Mouse (Mus musculus) intestine, postnatal 0 days (tissue): ENCODE results near the gene Islr. TPM values are rescaled to one million over a fixed set of nuclear protein-coding genes. Genes with fewer than 3 reads are reported as not detected.

Source experiments
- ATAC-seq: fragments of 200-750 bp; cut with Nextera tagmentation; 2 replicates; pipeline ENCODE4 v1.8.0; 2017; ENCODE audit warnings: mild to moderate bottlenecking, moderate TSS enrichment, moderate library complexity
- H3K27ac ChIP-seq: fragments of 300-500 bp; sonication (generic); 2 replicates; pipeline ENCODE4 v1.5.1; 2014; ENCODE audit warnings: mild to moderate bottlenecking, low read depth, low read length, moderate library complexity
- H3K27me3 ChIP-seq: fragments of 300-500 bp; sonication (generic); replicated peaks from 2 replicates; pipeline ENCODE4 v1.6.1; 2014; ENCODE audit warnings: low read length, mixed read lengths; ENCODE audit not compliant: control insufficient read depth, insufficient read depth
- H3K36me3 ChIP-seq: fragments of 300-500 bp; sonication (generic); 2 replicates; pipeline ENCODE4 v1.6.1; 2014; ENCODE audit warnings: mild to moderate bottlenecking, moderate library complexity; ENCODE audit not compliant: control insufficient read depth, insufficient read depth
- H3K4me1 ChIP-seq: fragments of 300-500 bp; sonication (generic); replicated peaks from 2 replicates; pipeline ENCODE4 v1.6.1; 2014; ENCODE audit warnings: antibody characterized with exemption, low read length, mixed read lengths; ENCODE audit not compliant: control insufficient read depth, insufficient read depth
- H3K4me2 ChIP-seq: fragments of 300-500 bp; sonication (generic); replicated peaks from 2 replicates; pipeline ENCODE4 v1.6.1; 2014; ENCODE audit warnings: low read depth, mild to moderate bottlenecking, moderate library complexity
- H3K4me3 ChIP-seq: fragments of 300-500 bp; sonication (generic); 2 replicates; pipeline ENCODE4 v1.5.1; 2014; ENCODE audit warnings: low read depth, low read length
- H3K9ac ChIP-seq: fragments of 300-500 bp; sonication (generic); 2 replicates; pipeline ENCODE4 v1.6.1; 2014; ENCODE audit warnings: mild to moderate bottlenecking, low read depth, low read length
- H3K9me3 ChIP-seq: fragments of 300-500 bp; sonication (generic); 2 replicates; pipeline ENCODE4 v1.6.1; 2016; ENCODE audit warnings: mixed run types; ENCODE audit not compliant: control insufficient read depth
- CTCF ChIP-seq: sonication (generic); IDR thresholded peaks from 2 replicates; pipeline ENCODE4 v1.5.1; 2016; ENCODE audit warnings: low read depth, mild to moderate bottlenecking, control low read depth, antibody characterized with exemption, moderate library complexity
- WGBS: fragments of 180-500 bp; shearing (Covaris S2); extraction: QIAGEN DNeasy Blood & Tissue Kit; methylation state at CpG from one replicate; pipeline ENCODE4 v1.1.7; 2014; 5-methylcytosine and 5-hydroxymethylcytosine counted together
- polyA plus RNA-seq: library from polyadenylated mRNA; unstranded; fragments of >200 nt; fragmentation: Nextera tagmentation; extraction: Ambion mirVana; gene quantifications from 2 replicates; pipeline ENCODE4 v1.2.1, GENCODE M21; 2015

Islr gene
- polyA plus RNA-seq, 1 experiment from 2014 or later: 29.6 TPM

DNA sequence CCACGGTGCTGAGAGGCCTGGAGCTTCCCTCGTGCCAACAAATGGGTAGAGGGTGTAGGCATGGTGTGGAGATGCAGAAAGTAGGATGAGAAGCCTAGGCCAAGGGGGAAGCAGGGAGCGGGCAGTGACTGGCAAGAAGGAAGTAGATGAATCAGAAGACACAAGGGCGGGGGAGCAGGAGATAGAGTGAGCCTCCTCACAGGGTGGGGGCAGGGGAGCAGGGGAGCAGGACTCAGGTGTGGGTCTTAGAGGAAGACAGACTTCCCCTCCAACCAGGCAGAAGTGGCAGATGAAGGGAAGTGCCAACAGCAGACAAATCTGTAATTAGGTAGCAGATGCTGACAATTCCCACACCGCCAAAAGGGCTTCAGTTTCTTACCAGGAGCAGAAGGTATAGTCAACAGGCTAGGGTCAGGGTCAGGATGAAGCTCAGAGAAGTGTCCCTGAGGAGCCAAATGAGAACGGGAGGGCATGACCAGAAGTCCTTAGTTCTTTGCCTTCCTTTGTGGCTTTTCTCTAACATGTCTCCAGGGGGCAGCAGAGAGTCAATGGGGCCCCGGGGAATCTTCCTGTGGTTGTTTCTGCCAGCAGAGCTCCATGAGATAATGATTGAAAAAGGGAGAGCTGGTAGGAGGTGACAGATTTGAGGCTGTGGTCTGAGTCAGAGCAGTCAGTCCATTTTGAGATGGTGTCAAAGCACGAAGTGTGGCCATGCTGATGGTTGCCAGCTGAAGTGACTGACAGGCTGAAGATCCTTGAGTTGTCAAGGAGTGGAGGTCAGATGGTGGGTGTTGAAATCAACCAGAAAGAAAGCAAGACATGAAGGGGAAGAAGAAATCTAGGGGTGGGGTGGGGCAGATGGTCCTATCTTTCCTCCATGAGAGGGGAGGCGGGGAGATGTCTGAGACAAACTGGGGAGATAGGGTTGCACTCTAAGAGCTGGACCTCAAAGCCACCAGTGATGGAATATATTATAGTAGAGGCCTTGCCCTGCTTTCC is 22.1 kb upstream of the Islr start:
- no peak for ATAC-seq
- no peaks in the 10 kb centered on the region for H3K9me3 ChIP-seq
- peaks cover 73% of the 10 kb centered on the region for H3K36me3 ChIP-seq
- H3K9ac ChIP-seq: no peak overlapping the region
- no peak overlapping the region for H3K4me3 ChIP-seq
- WGBS: 62% methylated on average over 9 of the region's 9 CpGs
- no peak overlapping the region for H3K4me2 ChIP-seq
- peak; percentile 94 for TF ChIP-seq CTCF
- no peaks in the 10 kb centered on the region for H3K4me1 ChIP-seq
- no peaks in the 10 kb centered on the region for H3K27me3 ChIP-seq
- H3K27ac ChIP-seq: no peak overlapping the region

DNA sequence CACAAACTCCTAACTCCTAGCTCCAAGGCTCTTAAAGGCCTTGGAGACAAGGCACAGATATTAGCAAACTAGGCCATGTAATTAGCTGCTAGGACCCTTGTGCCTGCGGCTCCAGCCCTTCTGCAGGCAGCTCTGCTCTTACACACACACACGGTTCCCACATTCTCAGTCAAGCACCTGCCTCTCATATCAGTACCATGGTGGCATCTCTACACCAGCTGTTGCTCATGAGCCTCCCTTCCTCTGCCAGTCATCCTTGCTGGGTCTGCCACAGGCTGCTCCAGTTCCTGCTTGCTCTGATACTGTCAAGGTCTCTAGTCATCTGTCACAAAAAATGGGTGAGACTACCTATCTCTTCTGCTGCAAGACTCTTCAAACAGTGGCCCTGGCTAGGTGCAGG is 20.2 kb upstream of the Islr start:
- Histone ChIP-seq H3K36me3 (peaks cover 66% of the 10 kb centered on the region), H3K9ac (no peak overlapping the region), H3K27ac (no peak overlapping the region), H3K9me3 (no peaks in the 10 kb centered on the region), H3K4me2 (no peak overlapping the region), H3K4me3 (no peak overlapping the region), H3K27me3 (no peaks in the 10 kb centered on the region), H3K4me1 (no peaks in the 10 kb centered on the region)
- 89% methylated on average over 2 of the region's 2 CpGs for WGBS
- ATAC-seq: no peak
- TF ChIP-seq CTCF: no peak

DNA sequence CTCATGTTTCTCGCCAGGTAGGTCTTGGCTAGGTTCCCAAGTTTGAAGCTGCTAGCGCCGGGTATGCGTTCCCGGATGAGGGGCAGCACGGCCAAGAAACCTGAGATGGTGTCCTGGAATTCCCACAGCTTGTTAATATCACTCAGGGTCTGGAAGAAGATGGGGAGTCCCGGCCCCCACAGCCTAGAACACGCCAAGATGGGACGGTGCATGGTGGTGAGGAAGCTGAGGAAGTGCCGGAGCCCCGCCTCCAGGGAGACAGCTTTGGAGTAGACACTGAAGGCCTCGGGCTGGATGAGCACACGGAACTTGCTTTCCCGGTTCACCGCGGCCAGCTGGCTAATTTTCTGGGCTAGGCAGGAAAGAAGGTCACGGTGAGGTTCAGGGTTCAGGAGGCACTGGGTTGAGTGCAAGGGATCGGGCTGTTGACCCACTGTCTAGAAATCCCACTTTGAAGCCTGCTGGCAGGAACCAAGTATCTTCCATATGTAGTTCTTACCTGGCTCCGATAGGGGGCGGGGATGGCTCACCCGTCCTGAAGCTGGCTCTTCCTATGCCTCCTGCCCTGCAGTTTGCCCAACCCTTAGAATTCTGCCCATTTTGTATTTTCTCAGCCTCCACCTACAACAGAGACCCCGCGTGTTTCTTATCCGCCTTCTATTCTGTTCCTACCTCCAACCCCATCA is 16.3 kb upstream of the Islr start:
- H3K4me3 ChIP-seq: no peak overlapping the region
- H3K4me1 ChIP-seq: no peaks in the 10 kb centered on the region
- no peak overlapping the region for H3K4me2 ChIP-seq
- H3K27ac ChIP-seq: no peak overlapping the region
- WGBS: 70% methylated on average over 24 of the region's 24 CpGs
- H3K9me3 ChIP-seq: no peaks in the 10 kb centered on the region
- H3K36me3 ChIP-seq: peaks cover 44% of the 10 kb centered on the region
- peak; percentile 78 for TF ChIP-seq CTCF
- H3K27me3 ChIP-seq: no peaks in the 10 kb centered on the region
- no peak for ATAC-seq
- H3K9ac ChIP-seq: no peak overlapping the region

DNA sequence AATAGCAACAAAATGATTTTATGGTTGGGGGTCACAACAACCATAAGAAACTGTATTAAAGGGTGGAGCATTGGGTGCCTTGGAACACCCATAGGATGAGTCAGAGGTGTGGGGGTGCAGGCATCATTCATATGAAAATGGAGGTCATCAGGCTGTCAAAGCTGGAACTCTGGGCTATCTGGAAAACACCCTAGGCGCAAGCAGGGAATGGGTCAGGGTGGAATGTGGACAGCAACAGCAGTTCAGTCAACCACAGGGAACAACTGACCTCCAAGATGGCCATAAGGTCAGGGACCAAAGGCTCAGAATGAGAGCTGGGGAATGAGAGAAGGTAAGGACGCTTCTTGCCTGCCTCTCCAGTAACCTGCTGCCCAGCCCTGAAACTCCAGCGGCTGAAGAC is 14.4 kb upstream of the Islr start:
- Histone ChIP-seq H3K27me3 (no peaks in the 10 kb centered on the region), H3K9ac (no peak overlapping the region)

DNA sequence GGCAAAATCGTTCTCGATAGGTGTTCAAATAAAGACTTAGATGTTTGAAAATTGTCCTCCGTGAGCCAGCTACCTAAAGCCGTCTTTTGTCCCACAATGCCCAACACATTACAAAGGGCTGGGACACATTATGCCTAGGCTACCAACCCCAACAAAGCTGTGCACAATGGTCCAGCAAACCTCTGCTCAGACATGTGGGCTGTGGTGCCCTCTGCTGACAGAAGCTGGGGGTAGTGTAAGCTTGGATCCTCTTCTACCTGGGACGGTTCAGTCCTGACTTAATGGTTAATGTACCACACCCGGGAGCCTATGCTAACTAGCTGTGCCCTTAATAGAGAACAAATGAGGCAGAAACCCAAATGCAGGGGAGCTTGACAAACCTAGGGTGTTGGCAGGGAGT is 12.3 kb upstream of the Islr start:
- Histone ChIP-seq H3K4me3 (no peak overlapping the region), H3K36me3 (peaks cover 16% of the 10 kb centered on the region; the same call in 1 of the 2 replicates), H3K4me1 (no peaks in the 10 kb centered on the region), H3K4me2 (no peak overlapping the region), H3K9ac (no peak overlapping the region), H3K27me3 (no peaks in the 10 kb centered on the region), H3K27ac (no peak overlapping the region), H3K9me3 (no peaks in the 10 kb centered on the region)
- peak; percentile 78 for TF ChIP-seq CTCF
- 59% methylated on average over 6 of the region's 6 CpGs for WGBS
- ATAC-seq: no peak

More for the DNA sequence above, 14.4 kb upstream of the Islr start:
- no peaks in the 10 kb centered on the region for H3K4me1 ChIP-seq
- no peak overlapping the region for H3K4me3 ChIP-seq
- WGBS: 87% methylated on average over 3 of the region's 3 CpGs
- peaks cover 30% of the 10 kb centered on the region for H3K36me3 ChIP-seq
- no peak overlapping the region for H3K27ac ChIP-seq
- ATAC-seq: no peak
- no peak for TF ChIP-seq CTCF
- no peaks in the 10 kb centered on the region for H3K9me3 ChIP-seq
- H3K4me2 ChIP-seq: no peak overlapping the region

DNA sequence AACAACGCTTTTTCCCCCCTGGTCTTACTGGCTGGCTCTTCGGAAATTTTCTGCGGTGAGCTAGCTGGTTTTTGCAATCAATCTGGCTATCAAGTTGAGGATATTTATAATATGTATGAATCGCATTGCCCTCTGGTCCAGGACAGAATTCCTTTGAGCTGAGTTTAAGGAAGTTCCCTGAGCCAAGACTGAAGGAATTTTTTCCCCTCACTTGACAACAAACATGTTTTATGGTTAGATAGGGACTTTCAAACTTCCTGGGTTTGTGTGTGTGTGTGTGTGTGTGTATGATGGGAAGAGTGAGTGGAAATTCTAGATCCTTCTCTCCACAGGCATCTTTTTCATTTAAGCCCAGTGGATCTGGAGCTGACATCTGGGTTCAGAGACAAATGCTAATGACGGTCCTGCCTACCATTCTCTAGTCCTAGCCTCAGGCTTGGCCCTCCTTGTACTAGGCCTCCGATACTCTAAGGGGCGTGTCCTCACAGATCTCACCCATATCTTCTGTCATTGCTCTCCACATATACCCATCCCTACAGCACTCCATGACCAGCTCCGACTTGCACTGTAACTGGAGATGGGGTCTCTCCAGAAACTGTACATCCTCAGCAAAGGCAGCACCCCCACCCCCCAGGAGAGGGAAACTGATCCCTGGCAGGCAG is 10.5 kb upstream of the Islr start:
- no peak for TF ChIP-seq CTCF
- Histone ChIP-seq H3K27ac (no peak overlapping the region), H3K27me3 (no peaks in the 10 kb centered on the region), H3K4me3 (no peak overlapping the region), H3K36me3 (peaks cover 7% of the 10 kb centered on the region; the same call in 1 of the 2 replicates), H3K9ac (no peak overlapping the region), H3K4me1 (0 out of 2 replicates have a peak, but pooled peaks cover 2% of the 10 kb centered on the region), H3K9me3 (no peaks in the 10 kb centered on the region), H3K4me2 (no peak overlapping the region)
- no peak for ATAC-seq
- WGBS: 46% methylated on average over 8 of the region's 8 CpGs
